Mouse (Mus musculus) kidney, postnatal 25 days (tissue): ENCODE results near the gene Arhgap9.
A peak's percentile ranks its signal among the peaks of the same experiment; 100 is the strongest.

Source experiments
- DNase-seq, 2 experiments: peaks; one replicate each; pipeline ENCODE4 v3.0.0; 2021; ENCODE audit warnings: mixed read lengths in 2 of 2

The Arhgap9 gene

GRCm38 (mm10) chr10:127350594-127351284 lies 29.0 kb downstream of the Arhgap9 start:
- DNase-seq: peak; percentile 83

- peak in 1 of 2 experiments; percentile 55 for DNase-seq
These were observed 29.5 kb downstream of the Arhgap9 start for GRCm38 (mm10) chr10:127351285-127351595.

- DNase-seq: no peak
These were observed 30.0 kb downstream of the Arhgap9 start for GRCm38 (mm10) chr10:127351719-127352118.

GRCm38 (mm10) chr10:127352187-127352586 lies 30.4 kb downstream of the Arhgap9 start:
- peak; percentile 32 to 83 for DNase-seq

GRCm38 (mm10) chr10:127352766-127353165 lies 31.0 kb downstream of the Arhgap9 start:
- DNase-seq: no peak

- peak in 1 of 2 experiments; percentile 23 for DNase-seq
These were observed 32.4 kb downstream of the Arhgap9 start, which contains the start of gene Inhbe for GRCm38 (mm10) chr10:127353909-127354895. Gene Inhbe, minus strand, starts transcription at chr10:127354411.

- DNase-seq: no peak
These were observed 33.6 kb downstream of the Arhgap9 start for GRCm38 (mm10) chr10:127355336-127355735.

GRCm38 (mm10) chr10:127360714-127361113 lies 39.0 kb downstream of the Arhgap9 start:
- no peak for DNase-seq

- no peak for DNase-seq
These were observed 45.4 kb downstream of the Arhgap9 start for GRCm38 (mm10) chr10:127367116-127367515.

- no peak for DNase-seq
These were observed 46.5 kb downstream of the Arhgap9 start for GRCm38 (mm10) chr10:127368273-127368672.

- no peak for DNase-seq
These were observed 48.4 kb downstream of the Arhgap9 start, which contains the start of gene Inhbc for GRCm38 (mm10) chr10:127369834-127370820. Gene Inhbc, minus strand, starts transcription at chr10:127370431.

GRCm38 (mm10) chr10:127371023-127371422 lies 49.3 kb downstream of the Arhgap9 start:
- DNase-seq: no peak

- DNase-seq: no peak
These were observed 55.9 kb downstream of the Arhgap9 start for GRCm38 (mm10) chr10:127377700-127378099.
